Mouse (Mus musculus) B cell, adult 2 months (primary cell): ENCODE results near the gene Trip10.

Source experiments
- DNase-seq, 2 experiments: peaks; one replicate each; pipeline ENCODE4 v3.0.0; 2022

The Trip10 gene

GRCm38 (mm10) chr17:57249186-57250181, at the start of gene Trip10:
Trip10 (plus strand) TSS chr17:57249455.
- peak; percentile 100 for DNase-seq

GRCm38 (mm10) chr17:57201841-57202724, 47.2 kb upstream of the Trip10 start:
- DNase-seq = no peak

- no peak for DNase-seq
Measured at GRCm38 (mm10) chr17:57207938-57208337, 41.3 kb upstream of the Trip10 start.

- peak; percentile 13 to 21 for DNase-seq
Measured at GRCm38 (mm10) chr17:57209330-57209729, 39.9 kb upstream of the Trip10 start.

- no peak for DNase-seq
Measured at GRCm38 (mm10) chr17:57211501-57211900, 37.8 kb upstream of the Trip10 start.

GRCm38 (mm10) chr17:57214676-57215387, 34.4 kb upstream of the Trip10 start:
- DNase-seq = no peak

- DNase-seq = no peak
Measured at GRCm38 (mm10) chr17:57218335-57218900, 30.8 kb upstream of the Trip10 start.

- peak; percentile 89 for DNase-seq
Measured at GRCm38 (mm10) chr17:57219167-57219883, 29.9 kb upstream of the Trip10 start.

GRCm38 (mm10) chr17:57219884-57220207, 29.4 kb upstream of the Trip10 start:
- peak; percentile 55 to 62 for DNase-seq

GRCm38 (mm10) chr17:57221911-57222310, 27.3 kb upstream of the Trip10 start:
- no peak for DNase-seq

- peak in 1 of 2 experiments; percentile 15 for DNase-seq
Measured at GRCm38 (mm10) chr17:57223313-57223712, 25.9 kb upstream of the Trip10 start.

- DNase-seq = no peak
Measured at GRCm38 (mm10) chr17:57227468-57227867, 21.8 kb upstream of the Trip10 start.

GRCm38 (mm10) chr17:57228014-57228413, 21.2 kb upstream of the Trip10 start, which contains the start of gene C3:
C3 (minus strand) TSS chr17:57228136.
- no peak for DNase-seq

- no peak for DNase-seq
Measured at GRCm38 (mm10) chr17:57228873-57229272, 20.4 kb upstream of the Trip10 start.

GRCm38 (mm10) chr17:57229851-57230727, 19.2 kb upstream of the Trip10 start:
- DNase-seq = peak; percentile 25 to 26

- DNase-seq = no peak
Measured at GRCm38 (mm10) chr17:57230728-57231125, 18.5 kb upstream of the Trip10 start.

GRCm38 (mm10) chr17:57231321-57231771, 17.9 kb upstream of the Trip10 start:
- DNase-seq = no peak

GRCm38 (mm10) chr17:57232200-57232599, 17.1 kb upstream of the Trip10 start:
- no peak for DNase-seq

GRCm38 (mm10) chr17:57233038-57233437, 16.2 kb upstream of the Trip10 start:
- no peak for DNase-seq

GRCm38 (mm10) chr17:57234254-57234928, 14.9 kb upstream of the Trip10 start:
- DNase-seq = no peak
